Mouse (Mus musculus): ENCODE results near the gene Drc7.

Gene Drc7

GRCm38 (mm10) chr8:95059812-95060533 lies 5.1 kb downstream of the Drc7 start:
- DNase-seq: no peak

DNA sequence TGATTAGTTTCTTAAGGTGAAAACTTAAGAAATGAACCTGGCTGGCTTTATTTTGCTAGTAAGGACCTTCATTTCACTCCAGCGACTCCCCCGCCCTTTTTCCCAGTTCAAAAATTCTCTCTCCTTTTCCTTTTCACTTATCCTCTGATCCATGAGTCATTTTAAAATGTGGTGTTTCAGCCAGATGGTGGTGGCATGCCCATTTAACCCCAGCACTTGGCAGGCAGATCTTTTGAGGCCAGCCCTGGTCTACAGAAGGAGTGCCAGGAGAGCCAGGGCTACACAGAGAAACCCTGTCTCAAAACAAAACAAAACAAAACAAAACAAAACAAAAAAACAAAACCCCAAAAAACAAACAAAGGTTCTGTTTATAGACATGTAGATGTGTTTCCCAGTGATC lies 9.6 kb downstream of the Drc7 start:
- no peak for DNase-seq

GRCm38 (mm10) chr8:95067582-95067981 lies 12.7 kb downstream of the Drc7 start:
- DNase-seq: peak in 1 of 2 experiments; percentile 62

- no peak for DNase-seq
These were observed 20.6 kb downstream of the Drc7 start for GRCm38 (mm10) chr8:95075504-95075903.

DNA sequence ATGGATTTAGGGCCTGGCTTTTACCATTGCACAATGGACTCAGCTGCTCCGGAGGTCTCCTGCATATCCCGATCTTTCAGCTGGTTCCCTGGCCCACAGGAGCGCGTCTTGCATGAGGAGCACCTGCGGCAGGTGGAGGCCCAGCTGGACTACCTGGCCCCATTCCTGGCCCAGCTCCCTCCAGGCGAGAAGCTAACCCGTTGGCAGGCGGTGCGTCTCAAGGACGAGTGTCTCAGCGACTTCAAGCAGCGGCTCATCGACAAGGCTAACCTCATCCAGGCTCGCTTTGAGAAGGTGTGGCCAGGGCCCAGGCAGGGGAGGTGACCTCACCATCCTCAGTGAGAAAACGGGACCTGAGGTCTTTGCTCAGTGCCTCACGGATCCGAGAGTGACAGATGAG lies 21.2 kb downstream of the Drc7 start:
- no peak for DNase-seq

DNA sequence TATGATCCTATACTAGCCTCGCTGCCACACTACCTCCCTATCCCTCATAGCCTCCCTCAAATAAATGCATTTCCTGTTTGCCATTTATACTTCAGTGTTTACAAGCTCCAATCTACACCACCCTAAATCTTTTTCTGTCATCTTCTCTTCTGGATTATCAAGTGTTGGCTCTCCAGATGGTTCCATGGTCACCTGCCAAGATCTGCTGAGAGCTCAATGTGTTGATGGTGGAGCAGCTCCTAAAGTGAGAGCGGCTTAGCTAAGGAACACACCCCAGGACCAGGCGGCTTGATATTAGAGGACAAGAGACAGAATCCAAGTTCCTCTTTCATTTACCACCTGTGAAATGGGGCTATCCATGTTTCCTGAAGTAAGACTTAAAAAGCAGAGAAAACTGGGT lies 23.2 kb downstream of the Drc7 start:
- DNase-seq: no peak

- DNase-seq: no peak
These were observed 24.4 kb downstream of the Drc7 start for GRCm38 (mm10) chr8:95079305-95079704.

- peak; percentile 98 to 99 for DNase-seq
These were observed 25.8 kb downstream of the Drc7 start, which contains the start of gene Katnb1 for GRCm38 (mm10) chr8:95080381-95081341. Katnb1 (plus strand) TSS chr8:95081186.

DNA sequence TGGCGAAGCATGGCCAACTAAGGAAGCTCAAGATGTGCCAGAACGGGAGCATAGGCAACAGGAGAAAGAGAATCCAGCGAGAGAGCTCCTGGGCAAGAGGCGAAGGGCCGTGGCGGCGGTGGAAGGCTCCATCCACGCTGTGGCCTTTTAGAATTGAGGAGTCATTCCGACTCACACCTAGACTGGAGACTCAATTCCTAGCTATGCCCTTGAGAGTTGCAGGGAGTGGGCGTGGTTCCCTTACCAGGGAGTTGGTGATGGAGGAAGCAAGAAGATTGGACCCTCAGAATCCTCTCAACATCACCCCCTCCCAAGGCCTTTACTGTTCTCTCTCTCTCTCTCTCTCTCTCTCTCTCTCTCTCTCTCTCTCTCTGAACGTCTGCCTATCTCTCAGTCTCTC lies 26.7 kb downstream of the Drc7 start:
- no peak for DNase-seq

GRCm38 (mm10) chr8:95084261-95084660 lies 29.4 kb downstream of the Drc7 start:
- no peak for DNase-seq

DNA sequence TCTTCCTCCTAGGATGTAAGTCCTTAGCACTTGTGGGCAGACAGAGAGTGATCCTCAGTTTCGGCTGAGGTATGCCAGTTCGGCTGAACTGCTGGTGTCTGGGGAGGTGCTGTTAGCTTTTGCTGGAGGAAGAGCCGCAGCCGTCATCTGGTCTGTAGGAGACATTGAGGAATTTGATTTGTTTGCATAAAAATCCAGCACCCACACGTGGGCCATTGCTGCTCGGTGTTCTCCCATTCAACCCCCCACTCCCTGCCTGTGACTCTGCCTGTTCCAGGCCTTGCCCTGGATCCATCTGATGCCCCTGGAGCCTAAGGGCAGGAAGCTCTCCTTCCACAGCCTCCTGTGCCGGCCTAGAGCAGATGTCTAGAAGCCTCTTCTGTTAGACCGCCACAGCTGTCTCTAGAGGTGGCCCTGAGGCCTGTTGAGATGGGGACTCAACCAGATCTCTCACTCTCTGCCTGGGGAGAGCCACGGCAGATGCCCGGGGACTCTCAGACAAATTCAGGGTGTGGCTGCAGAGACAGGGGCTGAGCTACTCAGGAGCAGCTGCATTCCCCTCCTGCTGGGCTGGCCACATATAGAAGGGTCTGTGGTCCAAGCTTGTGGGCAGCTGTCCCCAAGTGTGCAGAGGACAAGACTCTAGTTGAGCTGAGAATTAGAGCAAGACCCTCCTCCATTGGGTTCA lies 30.0 kb downstream of the Drc7 start:
- DNase-seq: no peak

GRCm38 (mm10) chr8:95085432-95086141 lies 30.7 kb downstream of the Drc7 start:
- DNase-seq: no peak

- no peak for DNase-seq
These were observed 38.7 kb downstream of the Drc7 start for GRCm38 (mm10) chr8:95093574-95093973.

GRCm38 (mm10) chr8:95099009-95099408 lies 44.1 kb downstream of the Drc7 start:
- DNase-seq: peak; percentile 68 to 80

GRCm38 (mm10) chr8:95101972-95102371 lies 47.1 kb downstream of the Drc7 start:
- no peak for DNase-seq

DNA sequence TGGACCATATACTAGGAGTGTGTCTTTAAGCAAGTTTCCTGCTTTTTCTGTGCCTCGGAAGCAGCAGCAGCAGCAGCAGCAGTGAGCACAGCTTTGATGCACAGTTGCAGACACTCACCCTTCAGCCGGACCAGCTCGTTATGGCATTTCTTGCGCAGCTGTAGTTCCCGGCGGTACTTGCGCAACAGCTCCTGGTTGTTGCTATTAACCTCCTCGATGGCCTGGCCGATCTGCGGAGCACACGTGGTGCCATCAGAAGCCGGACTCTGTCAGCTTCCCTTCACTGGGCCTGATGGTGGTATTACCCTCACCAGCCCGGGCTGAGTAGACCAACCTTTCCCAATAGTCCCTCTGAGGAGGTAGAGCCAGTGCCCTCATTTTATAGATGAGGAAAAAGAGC lies 52.4 kb downstream of the Drc7 start:
- DNase-seq: no peak

- DNase-seq: no peak
These were observed 57.7 kb downstream of the Drc7 start for GRCm38 (mm10) chr8:95112594-95112993.

- DNase-seq: no peak
These were observed 58.2 kb downstream of the Drc7 start for GRCm38 (mm10) chr8:95113108-95113507.

DNA sequence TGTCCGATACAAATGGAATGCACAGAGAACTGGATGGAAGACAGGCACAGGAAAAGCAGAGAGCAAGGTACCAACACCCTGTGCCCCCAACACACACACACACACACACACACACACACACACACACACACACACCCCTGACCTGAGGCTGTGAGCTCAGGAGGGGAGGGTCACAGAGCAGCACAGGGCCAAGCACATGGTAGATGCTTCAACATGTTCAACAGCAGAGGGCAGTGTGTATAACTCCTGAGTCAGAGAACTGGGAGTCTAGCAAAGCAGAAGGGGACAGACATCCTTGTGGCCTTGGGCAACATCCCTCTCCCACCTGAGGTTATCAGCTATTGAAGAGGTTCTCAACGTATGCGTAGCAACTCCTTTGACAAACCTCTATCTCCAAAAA lies 58.8 kb downstream of the Drc7 start:
- no peak for DNase-seq

DNA sequence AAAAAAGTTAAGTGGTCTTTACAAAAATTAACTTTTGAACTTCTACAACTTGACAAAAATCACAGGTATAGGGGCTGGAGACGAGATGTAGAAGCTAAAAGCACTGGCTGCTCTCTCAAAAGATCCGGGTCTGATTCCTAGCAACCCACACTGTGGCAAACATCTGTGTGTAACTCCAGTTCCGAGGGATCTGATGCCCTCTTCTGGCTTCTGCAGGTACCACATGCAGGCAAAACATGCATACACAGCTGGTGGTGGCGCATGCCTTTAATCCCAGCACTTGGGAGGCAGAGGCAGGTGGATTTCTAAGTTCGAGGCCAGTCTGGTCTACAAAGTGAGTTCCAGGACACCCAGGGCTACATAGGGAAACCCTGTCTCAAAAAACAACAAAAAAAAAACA lies 68.6 kb downstream of the Drc7 start:
- no peak for DNase-seq

DNA sequence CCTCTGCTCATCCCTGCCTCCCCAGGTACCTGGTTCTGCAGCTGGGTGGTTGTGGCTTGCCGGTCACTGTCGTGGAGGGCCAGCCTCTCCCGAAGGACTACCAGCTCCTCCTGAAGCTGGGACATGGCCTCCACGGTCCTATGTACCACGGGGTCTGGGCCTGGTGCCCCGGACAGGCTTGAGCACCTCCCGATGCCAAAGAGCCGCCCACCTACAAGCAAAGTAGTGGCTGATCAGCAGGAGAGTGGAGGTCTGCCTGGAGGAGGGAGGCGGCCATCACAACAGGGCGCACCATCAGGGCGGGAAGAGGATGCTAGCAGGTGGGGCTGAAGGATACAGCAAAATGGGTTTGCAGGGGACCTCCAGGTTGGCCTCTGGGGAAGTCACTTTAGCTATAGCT lies 71.6 kb downstream of the Drc7 start:
- no peak for DNase-seq

GRCm38 (mm10) chr8:95127658-95128057 lies 72.8 kb downstream of the Drc7 start:
- DNase-seq: no peak

Data from lung, postnatal 4 days (tissue).